In the genomic region with DNA sequence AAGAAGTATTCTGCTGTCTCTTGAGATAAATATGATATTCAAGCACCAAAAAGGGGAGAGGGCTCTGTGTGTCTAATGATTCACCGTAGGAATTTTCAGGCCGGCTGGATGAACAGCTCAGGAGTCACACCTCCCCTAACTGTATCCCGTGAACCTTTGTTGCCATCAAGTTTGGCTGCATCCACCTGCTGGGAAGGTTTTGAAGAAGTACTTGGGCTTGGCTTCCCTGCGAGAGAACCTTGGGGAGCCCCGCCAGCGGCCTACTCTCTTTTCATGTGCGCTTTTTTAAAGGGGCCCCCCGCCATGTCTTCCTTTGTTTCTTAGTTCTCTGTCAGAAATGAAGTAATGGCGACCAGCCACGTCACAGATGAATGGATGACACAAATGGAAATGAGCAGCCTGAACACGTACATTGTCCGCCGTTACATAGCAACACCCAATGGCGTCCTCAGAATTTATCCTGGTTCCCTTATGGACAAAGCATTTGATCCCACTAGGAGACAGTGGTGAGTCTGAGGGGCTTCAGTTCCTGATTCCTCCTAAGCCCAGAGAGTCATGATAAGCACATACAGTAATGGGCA, we compare ENCODE assay signal across 18 mouse cellular contexts. TPM values are rescaled to one million over a fixed set of nuclear protein-coding genes. Genes with fewer than 3 reads are reported as not detected.
DNase-seq lines count a peak whose midpoint lies in the region; ATAC-seq and TF ChIP-seq lines count a peak whose summit lies in the region.
"Had no signal": no experiment of that assay in that cellular context is flagged by ENCODE, and none has a peak within 500 bp of the region (broad histone marks: within the 10 kb centered on the region; RNA-seq: fewer than 3 reads in every experiment).

No protein-coding gene starts in this region.

- H3K4me1 ChIP-seq in forebrain, embryonic 12.5 days: peaks cover 16% of the 10 kb centered on the region
- peaks cover 13% of the 10 kb centered on the region for H3K4me1 ChIP-seq in hindbrain, embryonic 15.5 days (replicated peaks)
- no peaks in the 10 kb centered on the region for H3K4me1 ChIP-seq in midbrain, postnatal 0 days (ENCODE audit: insufficient read depth, low read length)
- no peaks in the 10 kb centered on the region for H3K4me1 ChIP-seq in kidney, adult 2 months (ENCODE audit: control insufficient read depth, insufficient read depth, low read length)

- ATAC-seq in forebrain, embryonic 12.5 days (ENCODE audit: low FRiP score): peak; percentile 79
- ATAC-seq in hindbrain, embryonic 15.5 days (ENCODE audit: low FRiP score, low read depth): peak; percentile 66
- ATAC-seq in midbrain, postnatal 0 days (ENCODE audit: low FRiP score): peak; percentile 57

- peak; percentile 83 for DNase-seq in embryo, embryonic 10.5 days (ENCODE audit: low spot score)
- peak; percentile 76 for DNase-seq in midbrain, postnatal 0 days (ENCODE audit: low spot score)
- no peak for DNase-seq in spleen, postnatal 14 days (ENCODE audit: low spot score in 2 of 2)
- no peak for DNase-seq in left cerebral cortex, postnatal 14 days (ENCODE audit: low spot score in 2 of 2)
- no peak for DNase-seq in kidney, adult 2 months
- DNase-seq in right cerebral cortex, postnatal 10 days (ENCODE audit: low spot score in 2 of 2): no peak
- DNase-seq: gastrocnemius, adult 2 months; kidney, adult 9 months had no signal

- H3K36me3 ChIP-seq in forebrain, embryonic 12.5 days (replicated peaks): peaks cover 30% of the 10 kb centered on the region
- H3K36me3 ChIP-seq in hindbrain, embryonic 15.5 days: no peaks in the 10 kb centered on the region
- H3K36me3 ChIP-seq in midbrain, postnatal 0 days (ENCODE audit: insufficient read depth, low read length): 0 out of 2 replicates have a peak, but pooled peaks cover 4% of the 10 kb centered on the region
- peaks cover 5% of the 10 kb centered on the region for H3K36me3 ChIP-seq in kidney, adult 2 months (ENCODE audit: control insufficient read depth, insufficient read depth, low read length)

- no peak for TF ChIP-seq POLR2A in kidney, adult 2 months (IDR thresholded peaks at IDR 0.05; ENCODE audit: low read depth, low read length)

- WGBS in forebrain, embryonic 12.5 days: 31% methylated on average over 14 of the region's 14 CpGs
- WGBS in hindbrain, embryonic 15.5 days: 16% methylated on average over 14 of the region's 14 CpGs
- 20% methylated on average over 14 of the region's 14 CpGs for WGBS in midbrain, postnatal 0 days
- 87% methylated on average over 14 of the region's 14 CpGs for WGBS in kidney, adult 2 months

- H3K4me3 ChIP-seq in forebrain, embryonic 12.5 days (replicated peaks): no peak overlapping the region
- H3K4me3 ChIP-seq in hindbrain, embryonic 15.5 days: no peak overlapping the region
- no peak overlapping the region for H3K4me3 ChIP-seq in midbrain, postnatal 0 days (ENCODE audit: low read depth, low read length)
- no peak overlapping the region for H3K4me3 ChIP-seq in kidney, adult 2 months (ENCODE audit: insufficient read depth, low read depth, low read length)
- H3K4me3 ChIP-seq: embryonic facial prominence, embryonic 15.5 days; gastrocnemius, adult 2 months; layer of hippocampus, adult 2 months had no signal

- peak overlapping the region; percentile 75; the same call in 1 of the 2 replicates for H3K27ac ChIP-seq in forebrain, embryonic 12.5 days
- H3K27ac ChIP-seq in hindbrain, embryonic 15.5 days (replicated peaks): peak overlapping the region; percentile 63
- peak overlapping the region; percentile 57 for H3K27ac ChIP-seq in midbrain, postnatal 0 days (ENCODE audit: low read depth, low read length)
- no peak overlapping the region for H3K27ac ChIP-seq in kidney, adult 2 months (ENCODE audit: insufficient read depth, low read depth, low read length)
- H3K27ac ChIP-seq: embryonic facial prominence, embryonic 15.5 days; gastrocnemius, adult 2 months; layer of hippocampus, adult 2 months; liver, embryonic 14.5 days had no signal

- H3K27me3 ChIP-seq in forebrain, embryonic 12.5 days: no peaks in the 10 kb centered on the region
- no peaks in the 10 kb centered on the region for H3K27me3 ChIP-seq in hindbrain, embryonic 15.5 days
- no peaks in the 10 kb centered on the region for H3K27me3 ChIP-seq in midbrain, postnatal 0 days (ENCODE audit: insufficient read depth, low read length)
- H3K27me3 ChIP-seq in kidney, adult 2 months (replicated peaks; ENCODE audit: control insufficient read depth, insufficient read depth, low read length): no peaks in the 10 kb centered on the region
- H3K27me3 ChIP-seq: embryonic facial prominence, embryonic 15.5 days had no signal

- H3K4me2 ChIP-seq in forebrain, embryonic 12.5 days: no peak overlapping the region
- H3K4me2 ChIP-seq in hindbrain, embryonic 15.5 days: no peak overlapping the region
- no peak overlapping the region for H3K4me2 ChIP-seq in midbrain, postnatal 0 days (ENCODE audit: low read depth, low read length, poor library complexity, severe bottlenecking)
- H3K4me2 ChIP-seq: embryonic facial prominence, embryonic 15.5 days had no signal

- H3K9ac ChIP-seq in forebrain, embryonic 12.5 days: no peak overlapping the region
- no peak overlapping the region for H3K9ac ChIP-seq in hindbrain, embryonic 15.5 days
- H3K9ac ChIP-seq in midbrain, postnatal 0 days (replicated peaks; ENCODE audit: low read length, poor library complexity, severe bottlenecking): no peak overlapping the region
- H3K9ac ChIP-seq: embryonic facial prominence, embryonic 15.5 days; liver, embryonic 14.5 days had no signal

- peak; percentile 39 for TF ChIP-seq CTCF in midbrain, postnatal 0 days (IDR thresholded peaks at IDR 0.05)
- TF ChIP-seq CTCF in kidney, adult 2 months (conservative IDR thresholded peaks at IDR 0.05; ENCODE audit: insufficient read depth, insufficient read length, low read depth, low read length): no peak

- no peaks in the 10 kb centered on the region for H3K9me3 ChIP-seq in forebrain, embryonic 12.5 days
- H3K9me3 ChIP-seq in hindbrain, embryonic 15.5 days: no peaks in the 10 kb centered on the region
- H3K9me3 ChIP-seq in midbrain, postnatal 0 days (ENCODE audit: low read length): no peaks in the 10 kb centered on the region
- H3K9me3 ChIP-seq: embryonic facial prominence, embryonic 15.5 days had no signal

- intact Hi-C loops in left cerebral cortex, postnatal 14 days (cut with DNase I): no loop called here

RNA-seq across cellular contexts. Expression of a gene that starts 46.0 kb away (rescaled TPM):
- polyA plus RNA-seq in forebrain, embryonic 12.5 days (2016; fragmentation: Nextera tagmentation; extraction: Ambion mirVana): not detected in 2 replicates
- polyA plus RNA-seq in hindbrain, embryonic 15.5 days (2015; fragmentation: Nextera tagmentation; extraction: Ambion mirVana): not detected in 2 replicates
- total RNA-seq in midbrain, postnatal 0 days (2014; rRNA removed): not detected in 2 replicates
- polyA plus RNA-seq in midbrain, postnatal 0 days (2015; fragmentation: Nextera tagmentation; extraction: Ambion mirVana): not detected in 2 replicates
- total RNA-seq in left cerebral cortex, postnatal 14 days (2021): not detected
- polyA plus RNA-seq in kidney, adult 2 months (2012; rRNA removed): not detected in 2 replicates
- total RNA-seq: gastrocnemius, adult 2 months; hematopoietic stem cell, adult 5-6 weeks; layer of hippocampus, adult 2 months; left cerebral cortex, postnatal 25 days; MEL had no signal
- polyA plus RNA-seq: C2C12; embryonic facial prominence, embryonic 15.5 days; liver, embryonic 14.5 days; thymus, postnatal 0 days had no signal

Comparison
In these comparisons a context has a peak if more than half of its experiments do, and no peak if none do; other contexts are left out.
1. DNase-seq: peak in embryo, embryonic 10.5 days (single experiment) and midbrain, postnatal 0 days (single experiment); none in spleen, postnatal 14 days (0 of 2), left cerebral cortex, postnatal 14 days (0 of 2), kidney, adult 2 months (single experiment) and right cerebral cortex, postnatal 10 days (0 of 2).
2. Peak in every context shown above with its lines, with median percentiles within 50 percentile points of each other: ATAC-seq.